ENCODE assay signal across 8 mouse cellular contexts in the genomic region with DNA sequence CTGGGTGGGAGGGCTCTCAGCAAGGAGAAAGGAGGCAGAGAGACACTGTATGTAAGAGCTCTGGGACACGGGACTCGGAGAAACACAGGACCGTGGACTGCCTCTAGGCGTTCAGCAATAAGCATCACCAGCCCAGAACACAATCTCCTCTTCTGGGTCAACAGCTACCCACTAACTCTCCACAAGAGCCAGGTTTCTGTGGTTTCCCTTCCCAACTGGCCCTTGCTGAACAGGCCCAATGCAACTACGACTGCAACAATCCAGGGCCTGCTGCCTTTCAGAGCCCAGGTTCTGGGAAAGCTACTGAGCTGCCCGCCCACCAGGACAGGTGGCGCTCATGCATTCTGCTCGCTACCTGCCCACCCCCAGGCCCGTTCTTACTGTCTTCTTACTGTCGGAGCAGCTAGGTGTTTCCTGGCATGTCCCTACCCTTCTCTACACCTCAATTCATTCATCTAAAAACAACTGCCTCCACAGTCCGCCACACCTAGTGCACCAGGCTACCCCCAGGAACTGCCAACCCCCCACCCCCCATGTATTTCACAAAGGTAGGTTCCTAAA. TPM values are rescaled to one million over a fixed set of nuclear protein-coding genes. Genes with fewer than 3 reads are reported as not detected.
DNase-seq lines count a peak whose midpoint lies in the region; ATAC-seq and TF ChIP-seq lines count a peak whose summit lies in the region.

No protein-coding gene starts in this region.

- ATAC-seq in heart, embryonic 12.5 days (ENCODE audit: insufficient number of reproducible peaks, low FRiP score): 0 out of 2 replicates have a peak, but pooled peaks have one; percentile 8
- ATAC-seq in erythroid progenitor cell, adult 5-6 weeks (replicated peaks; ENCODE audit: low FRiP score, poor library complexity, severe bottlenecking): peak; percentile 2; the same call in 1 of the 2 replicates
- no peak for ATAC-seq in granulocyte monocyte progenitor cell, adult 5-6 weeks (replicated peaks; ENCODE audit: poor library complexity, severe bottlenecking)

- peaks cover 2% of the 10 kb centered on the region; the same call in 1 of the 2 replicates for H3K9me3 ChIP-seq in heart, embryonic 12.5 days (replicated peaks)
- H3K9me3 ChIP-seq in ES-Bruce4 (replicated peaks; ENCODE audit: control insufficient read depth, insufficient read depth, low read length, poor library complexity, severe bottlenecking): no peaks in the 10 kb centered on the region

- intact Hi-C loops in heart, postnatal 36 days (cut with DNase I): no loop called here
- intact Hi-C loops in left cerebral cortex, postnatal 25 days (cut with DNase I): loop anchor here (5.0 kb wide), 1 partner anchor 95 kb away; the partner anchor contains the start of genes Cbx6 and Npcd

- H3K4me2 ChIP-seq in heart, embryonic 12.5 days: peak overlapping the region; percentile 69

- WGBS in heart, embryonic 12.5 days: 70% methylated on average over 11 of the region's 11 CpGs

- 0 out of 2 replicates have a peak, but pooled peaks have one; percentile 27 for TF ChIP-seq EP300 in ES-Bruce4 (IDR thresholded peaks at IDR 0.05; ENCODE audit: insufficient read depth, low read depth, low read length)

- TF ChIP-seq POLR2A in ES-Bruce4 (IDR thresholded peaks at IDR 0.05; ENCODE audit: insufficient read depth, low read length): no peak

- TF ChIP-seq CTCF in ES-Bruce4 (IDR thresholded peaks at IDR 0.05; ENCODE audit: low read depth, low read length): peak; percentile 17

- no peak for DNase-seq in heart, postnatal 36 days
- peak; percentile 41 for DNase-seq in liver
- DNase-seq in thymus, postnatal 4 days: peak; percentile 55
- no peak for DNase-seq in left cerebral cortex, postnatal 25 days (ENCODE audit: low spot score in 2 of 2)

- H3K9ac ChIP-seq in heart, embryonic 12.5 days: 0 out of 2 replicates have a peak overlapping the region, but pooled peaks have one; percentile 65
- peak overlapping the region; percentile 22 for H3K9ac ChIP-seq in ES-Bruce4 (ENCODE audit: low read depth, poor library complexity, severe bottlenecking)

- peak overlapping the region; percentile 61 for H3K27ac ChIP-seq in heart, embryonic 12.5 days (ENCODE audit: poor library complexity, severe bottlenecking)
- peak overlapping the region; percentile 87 for H3K27ac ChIP-seq in ES-Bruce4 (ENCODE audit: insufficient read depth, low read length)

- H3K36me3 ChIP-seq in heart, embryonic 12.5 days: no peaks in the 10 kb centered on the region
- H3K36me3 ChIP-seq in ES-Bruce4 (ENCODE audit: control insufficient read depth, insufficient read depth, low read length, poor library complexity, severe bottlenecking): peaks cover 43% of the 10 kb centered on the region

- peaks cover 6% of the 10 kb centered on the region; the same call in 1 of the 2 replicates for H3K4me1 ChIP-seq in heart, embryonic 12.5 days (replicated peaks)
- H3K4me1 ChIP-seq in ES-Bruce4 (ENCODE audit: control insufficient read depth, insufficient read depth, low read length): peaks cover 5% of the 10 kb centered on the region

- H3K27me3 ChIP-seq in heart, embryonic 12.5 days (replicated peaks): peaks cover 25% of the 10 kb centered on the region
- no peaks in the 10 kb centered on the region for H3K27me3 ChIP-seq in ES-Bruce4 (ENCODE audit: control insufficient read depth, insufficient read depth, low read length, poor library complexity, severe bottlenecking)

- peak overlapping the region; percentile 58 for H3K4me3 ChIP-seq in heart, embryonic 12.5 days
- H3K4me3 ChIP-seq in ES-Bruce4 (ENCODE audit: low read depth, low read length): peak overlapping the region; percentile 49

RNA-seq across cellular contexts. Expression of gene Apobec3, which starts 35.5 kb away (rescaled TPM):
- polyA plus RNA-seq in heart, embryonic 12.5 days (2016; fragmentation: Nextera tagmentation; extraction: Ambion mirVana): 11.2 and 12.2 TPM in 2 replicates
- total RNA-seq in heart, postnatal 36 days (2021): 1 to 10 TPM; 7.7 to 7.8 TPM
- 98.9 and 114 TPM in 2 replicates for polyA plus RNA-seq in ES-Bruce4 (2011; ENCODE audit: insufficient read depth, insufficient read length, low read depth, missing spikeins)
- total RNA-seq in erythroid progenitor cell, adult 5-6 weeks (2015; ENCODE audit: low replicate concordance): 229 and 314 TPM in 2 replicates
- total RNA-seq in erythroid progenitor cell, adult 5-6 weeks (2017; ENCODE audit: low replicate concordance): 185 and 259 TPM in 2 replicates
- total RNA-seq in granulocyte monocyte progenitor cell, adult 5-6 weeks (2014; fragmentation: Nextera tagmentation): 213 and 215 TPM in 2 replicates
- total RNA-seq in granulocyte monocyte progenitor cell, adult 5-6 weeks (2017): 159 and 162 TPM in 2 replicates
- total RNA-seq in left cerebral cortex, postnatal 25 days (2021): 1 to 10 TPM; 3.7 to 4.0 TPM

RNA-seq across cellular contexts. Expression of gene Cbx7, which starts 44.0 kb away (rescaled TPM):
- polyA plus RNA-seq in heart, embryonic 12.5 days (2016; fragmentation: Nextera tagmentation; extraction: Ambion mirVana): 1.4 and 1.7 TPM in 2 replicates
- total RNA-seq in heart, postnatal 36 days (2021): 10 to 100 TPM; 13.2 to 16.6 TPM
- polyA plus RNA-seq in ES-Bruce4 (2011; ENCODE audit: insufficient read depth, insufficient read length, low read depth, missing spikeins): 111 and 112 TPM in 2 replicates
- 21.0 and 23.1 TPM in 2 replicates for total RNA-seq in erythroid progenitor cell, adult 5-6 weeks (2015; ENCODE audit: low replicate concordance)
- total RNA-seq in erythroid progenitor cell, adult 5-6 weeks (2017; ENCODE audit: low replicate concordance): 12.1 and 15.4 TPM in 2 replicates
- 3.4 and 3.7 TPM in 2 replicates for total RNA-seq in granulocyte monocyte progenitor cell, adult 5-6 weeks (2014; fragmentation: Nextera tagmentation)
- total RNA-seq in granulocyte monocyte progenitor cell, adult 5-6 weeks (2017): 0.26 and 1.7 TPM in 2 replicates
- 10 to 100 TPM; 27.1 to 29.5 TPM for total RNA-seq in left cerebral cortex, postnatal 25 days (2021)

Comparison
In these comparisons a context has a peak if more than half of its experiments do, and no peak if none do; other contexts are left out.
1. DNase-seq: peak in liver (single experiment) and thymus, postnatal 4 days (single experiment); none in heart, postnatal 36 days (0 of 2) and left cerebral cortex, postnatal 25 days (0 of 2).
2. RNA of gene Apobec3, which starts 35.5 kb away (total RNA-seq): 185 to 314 TPM in erythroid progenitor cell, adult 5-6 weeks and 159 to 215 TPM in granulocyte monocyte progenitor cell, adult 5-6 weeks; 7.7 to 7.8 TPM in heart, postnatal 36 days and 3.7 to 4.0 TPM in left cerebral cortex, postnatal 25 days; every median in the first group is over 10 times any median in the second.